Mouse (Mus musculus) thymus, postnatal 0 days (tissue): ENCODE measurements around the gene Abcc9. TPM values are rescaled to one million over a fixed set of nuclear protein-coding genes. Genes with fewer than 3 reads are reported as not detected.

Source experiments
- DNase-seq: peaks from one replicate; pipeline ENCODE4 v3.0.0-alpha.2; 2015; ENCODE audit warnings: low spot score
- polyA plus RNA-seq: library from polyadenylated mRNA; unstranded; fragments of >200 nt; fragmentation: Nextera tagmentation; extraction: Ambion mirVana; gene quantifications from 2 replicates; pipeline ENCODE4 v1.2.1, GENCODE M21; 2015

Gene Abcc9
- polyA plus RNA-seq, 1 experiment from 2014 or later: 1.5 TPM

DNA sequence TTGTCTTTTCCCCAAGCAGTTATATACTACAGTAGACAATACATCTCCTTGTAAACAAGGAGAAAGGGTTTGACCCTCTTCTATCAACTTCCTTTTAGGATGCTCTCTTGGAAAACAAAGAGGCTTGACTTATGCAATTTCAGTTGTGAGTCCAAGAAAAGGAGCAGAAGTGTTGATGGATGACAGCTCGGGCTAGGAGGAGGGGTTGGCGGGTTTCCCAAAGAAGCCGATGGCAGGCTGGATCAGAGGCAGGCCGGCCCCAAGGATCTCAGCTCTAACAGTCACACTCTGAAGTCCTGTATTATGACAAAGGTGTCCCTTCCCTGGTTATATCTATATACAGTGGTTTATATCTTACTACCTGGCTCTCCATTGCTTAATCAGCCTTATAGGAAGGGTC is 150.6 kb downstream of the Abcc9 start:
- DNase-seq: no peak

DNA sequence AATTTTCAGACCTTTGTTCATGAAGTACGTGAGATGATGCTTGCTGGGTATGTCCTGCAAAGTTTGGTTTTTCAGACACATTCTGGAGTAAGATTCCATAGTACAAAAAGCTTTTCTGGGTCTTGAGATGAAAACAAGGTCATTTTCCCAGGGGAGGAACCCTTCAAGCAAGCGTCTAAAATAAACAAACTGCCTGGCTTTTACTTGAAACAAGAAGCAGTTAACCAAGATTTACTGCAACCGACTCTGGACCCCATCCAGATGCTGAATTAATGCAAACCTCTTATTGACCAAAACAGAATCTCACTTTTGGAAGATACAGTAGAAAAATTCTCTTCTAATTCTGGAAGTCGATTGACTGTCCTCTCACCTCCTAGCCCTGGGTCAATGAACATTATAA is 151.2 kb downstream of the Abcc9 start:
- no peak for DNase-seq

DNA sequence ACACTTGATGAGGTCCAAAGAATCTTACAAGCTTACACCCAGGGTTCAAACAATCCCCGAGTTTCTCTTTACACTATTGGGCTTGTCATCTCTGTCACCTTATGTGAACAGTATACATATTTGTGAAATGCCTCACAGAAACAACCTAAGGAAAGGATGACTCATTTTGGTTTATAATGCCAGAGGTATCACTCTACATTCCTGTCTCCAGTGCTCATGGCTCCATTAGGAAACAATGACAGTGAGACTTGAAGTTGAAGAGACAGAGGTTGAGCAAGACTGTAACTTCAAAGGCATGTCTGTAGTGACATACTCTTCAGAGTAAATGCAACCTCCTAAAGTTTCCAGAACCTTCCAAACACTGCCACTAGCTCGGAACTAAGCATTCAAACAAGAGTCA is 153.7 kb downstream of the Abcc9 start:
- no peak for DNase-seq

DNA sequence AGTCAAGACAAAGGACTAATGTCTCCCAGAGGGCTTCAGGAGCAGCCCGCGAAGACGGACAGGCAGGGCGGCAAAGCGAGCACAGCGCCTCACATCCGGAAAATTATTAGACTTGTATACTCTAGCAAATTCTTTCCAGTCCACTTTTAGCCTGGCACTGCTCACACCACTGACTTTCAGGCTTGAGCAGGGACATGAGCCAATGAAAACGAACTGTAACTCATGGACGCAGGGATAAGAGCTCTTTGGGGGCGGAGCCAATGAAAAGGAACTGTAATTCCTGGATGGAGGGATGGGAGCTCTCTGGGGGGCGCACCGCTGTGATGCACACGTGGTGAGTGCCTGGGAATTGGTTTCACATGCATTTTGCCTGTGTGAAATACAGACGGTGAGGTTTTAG is 157.0 kb downstream of the Abcc9 start:
- DNase-seq: no peak

DNA sequence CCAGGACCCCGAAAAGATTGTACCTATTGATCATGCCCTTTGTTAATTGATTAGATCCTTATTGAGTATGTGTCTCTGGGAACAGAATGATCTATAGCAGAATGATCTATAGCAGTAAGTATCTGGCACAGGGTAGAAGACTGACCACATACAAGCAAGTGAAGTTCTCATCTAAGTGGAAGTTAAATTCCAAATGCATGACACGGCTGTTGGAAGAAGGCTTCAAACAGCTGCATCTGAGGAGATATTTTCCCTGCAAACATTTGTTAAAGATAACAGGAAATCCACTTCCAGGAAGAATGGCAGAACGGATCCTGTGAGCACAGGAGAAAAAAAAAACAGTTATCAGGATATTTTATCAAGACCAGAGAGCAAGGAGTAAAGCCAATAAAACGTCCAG is 158.5 kb downstream of the Abcc9 start:
- DNase-seq: no peak

DNA sequence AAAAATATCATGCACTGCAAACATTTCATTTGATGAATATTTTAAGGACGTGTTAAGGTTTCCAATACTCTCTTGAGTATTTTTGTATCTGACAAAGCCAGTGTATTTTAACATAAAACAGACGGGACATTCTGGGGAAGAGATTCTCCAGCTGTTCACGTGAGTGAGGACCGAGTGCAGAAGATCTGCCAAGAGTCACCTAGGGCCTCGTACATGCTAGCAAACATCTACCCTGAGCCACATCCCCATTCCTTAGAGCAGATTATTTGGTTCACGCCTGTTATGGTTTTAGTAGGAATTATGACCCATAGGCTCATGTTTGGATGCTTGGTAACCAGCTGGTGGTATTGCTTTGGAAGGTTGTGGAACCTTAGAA is 159.3 kb downstream of the Abcc9 start:
- no peak for DNase-seq

DNA sequence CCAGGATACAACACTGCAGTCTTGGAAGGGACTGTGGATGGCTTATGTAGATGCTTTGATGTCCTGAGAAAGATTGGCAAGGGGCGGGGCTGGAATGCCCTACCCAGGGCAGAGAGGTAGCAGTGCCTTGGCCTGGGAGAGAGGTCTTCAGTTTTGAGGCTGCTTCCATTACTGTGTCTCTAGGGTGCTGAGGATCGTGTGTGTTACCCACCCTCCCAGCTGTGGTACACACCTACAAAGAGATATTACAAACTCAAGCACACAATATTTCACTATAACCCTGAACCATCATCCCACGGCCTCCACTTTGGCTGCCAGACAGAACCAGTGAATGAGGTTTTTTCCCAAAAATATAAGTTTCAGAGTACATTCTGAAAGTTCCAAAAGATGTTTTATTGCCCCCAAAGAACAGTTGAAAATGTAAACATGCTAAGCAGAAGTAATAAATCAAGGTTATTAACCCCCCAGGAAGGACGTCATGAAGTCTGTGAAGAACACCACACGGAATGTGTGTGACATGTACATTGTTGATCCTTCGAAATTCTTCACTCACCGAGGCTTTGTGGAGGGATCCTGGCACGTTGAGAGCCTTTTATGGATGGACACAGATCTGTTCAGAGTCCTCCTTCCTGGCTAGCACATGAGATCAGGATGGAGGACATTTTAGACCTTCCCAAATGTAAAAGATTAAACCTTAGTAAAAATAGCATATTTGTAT is 159.9 kb downstream of the Abcc9 start:
- DNase-seq: no peak

DNA sequence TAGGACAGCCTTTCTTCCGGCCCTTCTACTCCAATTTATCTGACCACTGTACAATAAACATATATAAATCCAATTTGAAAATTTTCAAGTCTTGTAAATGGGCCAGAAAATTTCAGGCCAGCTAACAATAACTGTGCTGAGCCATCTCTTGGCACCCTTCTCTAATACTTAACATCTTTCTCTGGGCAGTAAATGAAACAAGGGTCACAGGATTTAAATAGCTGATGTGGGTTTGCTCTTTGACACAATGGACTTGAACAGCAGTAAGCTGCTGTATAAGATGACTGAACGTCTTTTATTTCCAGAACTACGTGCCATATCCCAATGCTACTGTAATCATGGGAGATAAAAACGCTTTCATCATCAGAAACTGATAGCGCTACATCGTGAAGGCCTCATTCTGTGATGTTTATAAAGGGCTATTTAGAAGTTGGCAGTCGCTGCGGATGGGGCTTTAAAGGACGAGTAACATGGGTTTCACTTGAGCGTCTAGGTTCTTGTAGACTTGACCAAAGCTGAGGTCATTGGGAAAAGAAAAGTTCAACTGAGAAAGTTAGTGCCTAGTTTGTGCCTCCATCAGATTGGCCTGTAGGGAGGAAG is 161.5 kb downstream of the Abcc9 start:
- no peak for DNase-seq

DNA sequence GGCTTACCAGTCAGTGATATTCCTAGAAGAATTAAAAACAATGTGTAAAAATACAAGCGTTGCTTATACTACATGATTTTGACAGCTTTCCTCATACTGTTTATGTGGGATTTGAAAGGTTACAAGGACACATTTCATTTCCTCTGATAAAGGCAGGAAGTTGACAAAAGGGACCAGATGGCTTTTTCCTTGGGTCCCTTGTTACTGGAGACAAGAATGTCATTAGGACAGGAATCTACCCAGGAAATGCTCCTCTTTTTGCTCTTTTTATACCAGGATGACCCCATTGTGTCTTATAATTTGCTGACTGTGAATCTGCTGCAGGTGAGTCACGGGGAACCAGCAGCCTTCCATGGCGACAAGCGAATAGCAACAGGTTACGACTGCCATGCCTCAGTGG is 162.0 kb downstream of the Abcc9 start:
- no peak for DNase-seq

DNA sequence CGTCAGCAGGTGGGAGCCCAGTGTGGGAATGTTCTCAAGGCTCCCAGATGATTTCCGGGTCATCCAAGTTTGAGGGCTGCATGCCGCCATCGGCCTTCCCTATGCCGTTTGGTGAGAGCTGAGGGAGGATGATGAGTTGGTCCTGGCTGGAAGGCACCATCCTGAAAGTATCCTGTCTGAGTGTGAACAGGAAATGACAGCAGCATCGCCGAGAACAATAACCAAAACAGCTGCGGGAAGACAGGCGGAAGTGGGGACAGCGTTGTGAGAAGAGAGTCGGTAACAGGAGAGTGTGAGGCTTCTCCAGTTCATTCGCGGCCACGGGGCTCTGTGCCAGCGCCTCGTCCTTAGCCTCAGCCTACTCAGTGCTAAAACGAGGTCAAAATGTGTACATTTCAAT is 163.6 kb downstream of the Abcc9 start:
- DNase-seq: peak; percentile 83

Other genes with a start within 250 kb of the Abcc9 start
- gene Gys2, start 229.2 kb downstream of the Abcc9 start, polyA plus RNA-seq: 0.67 and 0.88 TPM in 2 replicates
- gene Ldhb, start 194.4 kb downstream of the Abcc9 start, polyA plus RNA-seq: 527 and 536 TPM in 2 replicates
- gene Kcnj8, start 130.7 kb downstream of the Abcc9 start, polyA plus RNA-seq: 11.2 and 12.1 TPM in 2 replicates
- gene Cmas, start 54.4 kb upstream of the Abcc9 start, polyA plus RNA-seq: 84.6 and 94.4 TPM in 2 replicates
- gene Sult6b2, start 102.2 kb upstream of the Abcc9 start, polyA plus RNA-seq: 0.14 TPM in 1 of 2 replicates, not detected in the other